Mouse (Mus musculus) adrenal gland, adult 18-20 months (tissue): ENCODE data around the gene Gpatch8. TPM values are rescaled to one million over a fixed set of nuclear protein-coding genes. Genes with fewer than 3 reads are reported as not detected.
A peak's percentile ranks its signal among the peaks of the same experiment; 100 is the strongest.
"Not testable (repeated sequence)": the region's sequence is repeated elsewhere in the genome, so short reads cannot be mapped to it uniquely, and the experiment has no call there.

Experiments
- DNase-seq, 2 experiments: peaks; one replicate each; pipeline ENCODE4 v3.0.0; 2021 to 2022; ENCODE audit warnings: low spot score in 2 of 2
- total RNA-seq, 2 experiments: library from RNA; stranded (reverse); gene quantifications; 1 replicate in 1 of 2; 2 replicates in 1 of 2; pipeline ENCODE4 v1.2.3; 2021

Gpatch8 gene
- total RNA-seq, 2 experiments from 2014 or later: 24.6 to 29.8 TPM

GRCm38 (mm10) chr11:102572866-102573663 lies 16.9 kb upstream of the Gpatch8 start:
- peak; percentile 86 to 93 for DNase-seq

GRCm38 (mm10) chr11:102568756-102569377 lies 12.7 kb upstream of the Gpatch8 start:
- DNase-seq: no peak

GRCm38 (mm10) chr11:102568191-102568590 lies 12.0 kb upstream of the Gpatch8 start:
- no peak for DNase-seq

GRCm38 (mm10) chr11:102567723-102568122 lies 11.5 kb upstream of the Gpatch8 start:
- no peak for DNase-seq

GRCm38 (mm10) chr11:102567157-102567556 lies 11.0 kb upstream of the Gpatch8 start:
- no peak for DNase-seq

GRCm38 (mm10) chr11:102566290-102566689 lies 10.1 kb upstream of the Gpatch8 start:
- DNase-seq: no peak

GRCm38 (mm10) chr11:102565741-102566140 lies 9.5 kb upstream of the Gpatch8 start:
- DNase-seq: no peak

- DNase-seq: not testable (repeated sequence)
These were observed 8.9 kb upstream of the Gpatch8 start for GRCm38 (mm10) chr11:102564952-102565671.

GRCm38 (mm10) chr11:102558704-102559103 lies 2.5 kb upstream of the Gpatch8 start:
- no peak for DNase-seq

GRCm38 (mm10) chr11:102557386-102557785 lies 1.2 kb upstream of the Gpatch8 start:
- DNase-seq: no peak

GRCm38 (mm10) chr11:102556716-102557074 lies 503 bp upstream of the Gpatch8 start:
- no peak for DNase-seq

- peak in 1 of 2 experiments; percentile 53 for DNase-seq
These were observed 677 bp downstream of the Gpatch8 start for GRCm38 (mm10) chr11:102555400-102556030.

- DNase-seq: no peak
These were observed 4.1 kb downstream of the Gpatch8 start for GRCm38 (mm10) chr11:102552051-102552450.

GRCm38 (mm10) chr11:102551176-102551575 lies 5.0 kb downstream of the Gpatch8 start:
- DNase-seq: no peak

- peak in 1 of 2 experiments; percentile 21 for DNase-seq
These were observed 14.7 kb downstream of the Gpatch8 start for GRCm38 (mm10) chr11:102541471-102541870.

GRCm38 (mm10) chr11:102540286-102540685 lies 15.9 kb downstream of the Gpatch8 start:
- not testable (repeated sequence) for DNase-seq

GRCm38 (mm10) chr11:102539690-102540089 lies 16.5 kb downstream of the Gpatch8 start:
- DNase-seq: no peak

- no peak for DNase-seq
These were observed 20.0 kb downstream of the Gpatch8 start for GRCm38 (mm10) chr11:102536210-102536609.

- DNase-seq: no peak
These were observed 22.1 kb downstream of the Gpatch8 start for GRCm38 (mm10) chr11:102534078-102534477.

GRCm38 (mm10) chr11:102531425-102531824 lies 24.8 kb downstream of the Gpatch8 start:
- no peak for DNase-seq

- no peak for DNase-seq
These were observed 41.3 kb downstream of the Gpatch8 start for GRCm38 (mm10) chr11:102514793-102515424.
